ENCODE assay signal across 24 mouse cellular contexts in genomic region chr11:71788209-71788608, GRCm38 (mm10). TPM values are rescaled to one million over a fixed set of nuclear protein-coding genes. Genes with fewer than 3 reads are reported as not detected.
DNase-seq lines count a peak whose midpoint lies in the region; ATAC-seq and TF ChIP-seq lines count a peak whose summit lies in the region.
"Had no signal": no experiment of that assay in that cellular context is flagged by ENCODE, and none has a peak within 500 bp of the region (broad histone marks: within the 10 kb centered on the region; RNA-seq: fewer than 3 reads in every experiment).

No protein-coding gene starts in this region.

- no peak for TF ChIP-seq CTCF in liver, postnatal 0 days (IDR thresholded peaks at IDR 0.05; ENCODE audit: low read depth)

- no peaks in the 10 kb centered on the region for H3K9me3 ChIP-seq in kidney, embryonic 14.5 days (ENCODE audit: control insufficient read depth, low read length)
- H3K9me3 ChIP-seq in kidney, embryonic 16.5 days (ENCODE audit: low read length), result no peaks in the 10 kb centered on the region
- H3K9me3 ChIP-seq in liver, postnatal 0 days (ENCODE audit: low read length), result no peaks in the 10 kb centered on the region
- H3K9me3 ChIP-seq in liver, embryonic 11.5 days (ENCODE audit: control insufficient read depth, low read length), result no peaks in the 10 kb centered on the region
- H3K9me3 ChIP-seq: embryonic facial prominence, embryonic 12.5 days; embryonic facial prominence, embryonic 15.5 days; hindbrain, embryonic 12.5 days had no signal

- WGBS in kidney, embryonic 14.5 days, result 87% methylated on average over 4 of the region's 4 CpGs
- 83% methylated on average over 4 of the region's 4 CpGs for WGBS in kidney, embryonic 16.5 days
- WGBS in liver, postnatal 0 days (ENCODE audit: insufficient replicate concordance), result 69% methylated on average over 4 of the region's 4 CpGs
- WGBS in liver, embryonic 11.5 days, result 70% methylated on average over 4 of the region's 4 CpGs

- no peak overlapping the region for H3K27ac ChIP-seq in kidney, embryonic 14.5 days (ENCODE audit: low read depth, low read length)
- H3K27ac ChIP-seq in kidney, embryonic 16.5 days (ENCODE audit: low read length), result no peak overlapping the region
- no peak overlapping the region for H3K27ac ChIP-seq in liver, postnatal 0 days (ENCODE audit: low read depth)
- no peak overlapping the region for H3K27ac ChIP-seq in liver, embryonic 11.5 days (ENCODE audit: low read depth, low read length)
- H3K27ac ChIP-seq: embryonic facial prominence, embryonic 12.5 days; embryonic facial prominence, embryonic 15.5 days; gastrocnemius, adult 2 months; hindbrain, embryonic 12.5 days had no signal

- no peak for TF ChIP-seq EP300 in liver, postnatal 0 days (IDR thresholded peaks at IDR 0.05; ENCODE audit: low read depth)

- peak; percentile 15 for DNase-seq in kidney, adult 9 months
- peak; percentile 18 to 24 for DNase-seq in kidney, postnatal 36 days
- no peak for DNase-seq in liver, postnatal 0 days
- DNase-seq in liver, embryonic 11.5 days (ENCODE audit: low spot score), result no peak
- no peak for DNase-seq in retina, embryonic 14.5 days (ENCODE audit: low spot score)
- DNase-seq: adrenal gland, adult 2 months; adrenal gland, postnatal 14 days; cerebellum, adult 11 months; cerebellum, adult 2 months; cerebellum, adult 9-11 months; cerebellum, postnatal 25 days; forebrain, postnatal 0 days; gastrocnemius, adult 2 months; gastrocnemius, postnatal 14 days; heart, adult 11 months had no signal

- H3K4me2 ChIP-seq in kidney, embryonic 14.5 days (replicated peaks; ENCODE audit: low read depth, low read length), result no peak overlapping the region
- no peak overlapping the region for H3K4me2 ChIP-seq in kidney, embryonic 16.5 days (replicated peaks; ENCODE audit: low read depth, low read length)
- H3K4me2 ChIP-seq in liver, postnatal 0 days (ENCODE audit: low read depth, low read length), result no peak overlapping the region
- no peak overlapping the region for H3K4me2 ChIP-seq in liver, embryonic 11.5 days
- H3K4me2 ChIP-seq: embryonic facial prominence, embryonic 12.5 days; embryonic facial prominence, embryonic 15.5 days; heart, embryonic 11.5 days; hindbrain, embryonic 12.5 days had no signal

- no peaks in the 10 kb centered on the region for H3K36me3 ChIP-seq in kidney, embryonic 14.5 days (ENCODE audit: control insufficient read depth, insufficient read depth, low read length)
- no peaks in the 10 kb centered on the region for H3K36me3 ChIP-seq in kidney, embryonic 16.5 days (ENCODE audit: insufficient read depth, low read length)
- H3K36me3 ChIP-seq in liver, postnatal 0 days (replicated peaks; ENCODE audit: insufficient read depth, low read length), result no peaks in the 10 kb centered on the region
- H3K36me3 ChIP-seq in liver, embryonic 11.5 days (ENCODE audit: control insufficient read depth, insufficient read depth, low read length), result no peaks in the 10 kb centered on the region
- H3K36me3 ChIP-seq: embryonic facial prominence, embryonic 12.5 days; embryonic facial prominence, embryonic 15.5 days had no signal

- no peaks in the 10 kb centered on the region for H3K27me3 ChIP-seq in kidney, embryonic 14.5 days (ENCODE audit: control insufficient read depth, insufficient read depth, low read length)
- no peaks in the 10 kb centered on the region for H3K27me3 ChIP-seq in kidney, embryonic 16.5 days (ENCODE audit: insufficient read depth, low read length)
- H3K27me3 ChIP-seq in liver, postnatal 0 days (ENCODE audit: insufficient read depth, low read length), result no peaks in the 10 kb centered on the region
- no peaks in the 10 kb centered on the region for H3K27me3 ChIP-seq in liver, embryonic 11.5 days (replicated peaks; ENCODE audit: control insufficient read depth, insufficient read depth, low read length)
- H3K27me3 ChIP-seq: embryonic facial prominence, embryonic 12.5 days; embryonic facial prominence, embryonic 15.5 days; hindbrain, embryonic 12.5 days had no signal

- no peak for ATAC-seq in kidney, embryonic 14.5 days (ENCODE audit: low FRiP score, low TSS enrichment)
- no peak for ATAC-seq in kidney, embryonic 16.5 days (ENCODE audit: low FRiP score, low TSS enrichment)
- ATAC-seq in liver, postnatal 0 days, result peak; percentile 64
- ATAC-seq in liver, embryonic 11.5 days (replicated peaks; ENCODE audit: low FRiP score), result no peak
- ATAC-seq: CD4-positive, CD25-positive, alpha-beta regulatory T cell, adult 4 months; forebrain, embryonic 14.5 days; forebrain, postnatal 0 days had no signal

- no peak overlapping the region for H3K4me3 ChIP-seq in kidney, embryonic 14.5 days (ENCODE audit: low read length)
- H3K4me3 ChIP-seq in kidney, embryonic 16.5 days (ENCODE audit: low read length), result no peak overlapping the region
- no peak overlapping the region for H3K4me3 ChIP-seq in liver, postnatal 0 days (ENCODE audit: low read depth, low read length)
- no peak overlapping the region for H3K4me3 ChIP-seq in liver, embryonic 11.5 days (ENCODE audit: low read depth, low read length)
- H3K4me3 ChIP-seq: embryonic facial prominence, embryonic 12.5 days; embryonic facial prominence, embryonic 15.5 days; gastrocnemius, adult 2 months; hindbrain, embryonic 12.5 days had no signal

- no peaks in the 10 kb centered on the region for H3K4me1 ChIP-seq in kidney, embryonic 14.5 days (ENCODE audit: control insufficient read depth, insufficient read depth, low read length)
- H3K4me1 ChIP-seq in kidney, embryonic 16.5 days (ENCODE audit: insufficient read depth, low read length), result no peaks in the 10 kb centered on the region
- H3K4me1 ChIP-seq in liver, postnatal 0 days (ENCODE audit: insufficient read depth), result 0 out of 2 replicates have a peak, but pooled peaks cover 3% of the 10 kb centered on the region
- H3K4me1 ChIP-seq in liver, embryonic 11.5 days (replicated peaks; ENCODE audit: control insufficient read depth, insufficient read depth, low read length), result no peaks in the 10 kb centered on the region
- H3K4me1 ChIP-seq: embryonic facial prominence, embryonic 12.5 days; embryonic facial prominence, embryonic 15.5 days; hindbrain, embryonic 12.5 days had no signal

- H3K9ac ChIP-seq in kidney, embryonic 14.5 days (ENCODE audit: low read depth, low read length), result no peak overlapping the region
- no peak overlapping the region for H3K9ac ChIP-seq in kidney, embryonic 16.5 days (replicated peaks; ENCODE audit: low read length)
- no peak overlapping the region for H3K9ac ChIP-seq in liver, postnatal 0 days (replicated peaks)
- H3K9ac ChIP-seq in liver, embryonic 11.5 days (ENCODE audit: low read depth, low read length), result no peak overlapping the region
- H3K9ac ChIP-seq: embryonic facial prominence, embryonic 12.5 days; embryonic facial prominence, embryonic 15.5 days; forebrain, postnatal 0 days; hindbrain, embryonic 12.5 days had no signal

RNA-seq across cellular contexts. Expression of gene Wscd1, which starts 38.5 kb away (rescaled TPM):
- polyA plus RNA-seq in kidney, embryonic 14.5 days (2014; fragmentation: Nextera tagmentation; extraction: Ambion mirVana), result 5.6 and 7.8 TPM in 2 replicates
- 18.1 and 19.5 TPM in 2 replicates for polyA plus RNA-seq in kidney, embryonic 16.5 days (2015; fragmentation: Nextera tagmentation; extraction: Ambion mirVana)
- 0.25 and 0.27 TPM in 2 replicates for polyA plus RNA-seq in liver, postnatal 0 days (2015; fragmentation: Nextera tagmentation; extraction: Ambion mirVana)
- polyA plus RNA-seq in liver, embryonic 11.5 days (2014; fragmentation: Nextera tagmentation; extraction: Ambion mirVana), result 0.97 and 1.2 TPM in 2 replicates
- polyA plus RNA-seq: C2C12; CD4-positive, CD25-positive, alpha-beta regulatory T cell, adult 4 months had no signal

Comparison
In these comparisons a context has a peak if more than half of its experiments do, and no peak if none do; other contexts are left out.
1. DNase-seq: peak in kidney, adult 9 months (single experiment) and kidney, postnatal 36 days (2 of 2); none in liver, postnatal 0 days (single experiment), liver, embryonic 11.5 days (single experiment) and retina, embryonic 14.5 days (single experiment).